Mouse (Mus musculus): ENCODE data around the gene Hdac4. TPM values are rescaled to one million over a fixed set of nuclear protein-coding genes. Genes with fewer than 3 reads are reported as not detected.

The Hdac4 gene
- polyA plus RNA-seq, 1 experiment = 18.1 TPM

GRCm38 (mm10) chr1:92057068-92057467, 138.4 kb downstream of the Hdac4 start:
- Histone ChIP-seq H3K27ac (ENCODE audit: control insufficient read depth, insufficient read depth, low read depth, low read length, poor library complexity) (no peak overlapping the region), H3K4me1 (ENCODE audit: control insufficient read depth, insufficient read depth, low read length) (peaks cover 10% of the 10 kb centered on the region), H3K4me3 (replicated peaks; ENCODE audit: control insufficient read depth, low read depth, low read length) (no peak overlapping the region)
- TF ChIP-seq POLR2A (IDR thresholded peaks at IDR 0.05; ENCODE audit: borderline replicate concordance, control insufficient read depth, low read depth, low read length) (no peak), CTCF (IDR thresholded peaks at IDR 0.05; ENCODE audit: control insufficient read depth, insufficient read depth, low read length) (no peak)
- WGBS = 80% methylated on average over 3 of the region's 3 CpGs

GRCm38 (mm10) chr1:92055149-92055548, 140.3 kb downstream of the Hdac4 start:
- Histone ChIP-seq H3K27ac (ENCODE audit: control insufficient read depth, insufficient read depth, low read depth, low read length, poor library complexity) (no peak overlapping the region), H3K4me1 (ENCODE audit: control insufficient read depth, insufficient read depth, low read length) (peaks cover 15% of the 10 kb centered on the region), H3K4me3 (replicated peaks; ENCODE audit: control insufficient read depth, low read depth, low read length) (no peak overlapping the region)
- TF ChIP-seq CTCF (IDR thresholded peaks at IDR 0.05; ENCODE audit: control insufficient read depth, insufficient read depth, low read length) (no peak), POLR2A (IDR thresholded peaks at IDR 0.05; ENCODE audit: borderline replicate concordance, control insufficient read depth, low read depth, low read length) (no peak)
- WGBS = 19% methylated on average over 2 of the region's 2 CpGs

- Histone ChIP-seq H3K4me1 (ENCODE audit: control insufficient read depth, insufficient read depth, low read length) (peaks cover 15% of the 10 kb centered on the region), H3K4me3 (replicated peaks; ENCODE audit: control insufficient read depth, low read depth, low read length) (no peak overlapping the region), H3K27ac (ENCODE audit: control insufficient read depth, insufficient read depth, low read depth, low read length, poor library complexity) (peak overlapping the region; percentile 76)
- 9% methylated on average over 4 of the region's 4 CpGs for WGBS
- TF ChIP-seq CTCF (IDR thresholded peaks at IDR 0.05; ENCODE audit: control insufficient read depth, insufficient read depth, low read length) (no peak), POLR2A (IDR thresholded peaks at IDR 0.05; ENCODE audit: borderline replicate concordance, control insufficient read depth, low read depth, low read length) (no peak)
These were observed 143.3 kb downstream of the Hdac4 start for GRCm38 (mm10) chr1:92052190-92052589.

- Histone ChIP-seq H3K4me1 (ENCODE audit: control insufficient read depth, insufficient read depth, low read length) (peaks cover 15% of the 10 kb centered on the region), H3K4me3 (replicated peaks; ENCODE audit: control insufficient read depth, low read depth, low read length) (no peak overlapping the region), H3K27ac (ENCODE audit: control insufficient read depth, insufficient read depth, low read depth, low read length, poor library complexity) (peak overlapping the region; percentile 76)
- no peak for TF ChIP-seq POLR2A (IDR thresholded peaks at IDR 0.05; ENCODE audit: borderline replicate concordance, control insufficient read depth, low read depth, low read length)
- TF ChIP-seq CTCF (IDR thresholded peaks at IDR 0.05; ENCODE audit: control insufficient read depth, insufficient read depth, low read length) = 0 out of 2 replicates have a peak, but pooled peaks have one; percentile 1
- WGBS = 65% methylated on average over 4 of the region's 4 CpGs
These were observed 143.9 kb downstream of the Hdac4 start for GRCm38 (mm10) chr1:92051489-92052062.

- H3K4me3 ChIP-seq (replicated peaks; ENCODE audit: control insufficient read depth, low read depth, low read length) = no peak overlapping the region
- TF ChIP-seq POLR2A (IDR thresholded peaks at IDR 0.05; ENCODE audit: borderline replicate concordance, control insufficient read depth, low read depth, low read length) = no peak
- no peak for TF ChIP-seq CTCF (IDR thresholded peaks at IDR 0.05; ENCODE audit: control insufficient read depth, insufficient read depth, low read length)
- H3K27ac ChIP-seq (ENCODE audit: control insufficient read depth, insufficient read depth, low read depth, low read length, poor library complexity) = peak overlapping the region; percentile 38; the same call in 1 of the 2 replicates
- peaks cover 15% of the 10 kb centered on the region for H3K4me1 ChIP-seq (ENCODE audit: control insufficient read depth, insufficient read depth, low read length)
These were observed 144.5 kb downstream of the Hdac4 start for GRCm38 (mm10) chr1:92050992-92051391.

- TF ChIP-seq CTCF (IDR thresholded peaks at IDR 0.05; ENCODE audit: control insufficient read depth, insufficient read depth, low read length) = no peak
- no peak for TF ChIP-seq POLR2A (IDR thresholded peaks at IDR 0.05; ENCODE audit: borderline replicate concordance, control insufficient read depth, low read depth, low read length)
- H3K4me1 ChIP-seq (ENCODE audit: control insufficient read depth, insufficient read depth, low read length) = peaks cover 15% of the 10 kb centered on the region
- 76% methylated on average over 3 of the region's 3 CpGs for WGBS
These were observed 144.9 kb downstream of the Hdac4 start for GRCm38 (mm10) chr1:92050566-92050965.

GRCm38 (mm10) chr1:92048415-92049354, 146.8 kb downstream of the Hdac4 start:
- Histone ChIP-seq H3K27ac (ENCODE audit: control insufficient read depth, insufficient read depth, low read depth, low read length, poor library complexity) (peak overlapping the region; percentile 93), H3K4me1 (ENCODE audit: control insufficient read depth, insufficient read depth, low read length) (peaks cover 13% of the 10 kb centered on the region), H3K4me3 (replicated peaks; ENCODE audit: control insufficient read depth, low read depth, low read length) (peak overlapping the region; percentile 36)
- TF ChIP-seq CTCF (IDR thresholded peaks at IDR 0.05; ENCODE audit: control insufficient read depth, insufficient read depth, low read length) (no peak), POLR2A (IDR thresholded peaks at IDR 0.05; ENCODE audit: borderline replicate concordance, control insufficient read depth, low read depth, low read length) (no peak)
- 26% methylated on average over 4 of the region's 4 CpGs for WGBS

More at GRCm38 (mm10) chr1:92050566-92050965, 144.9 kb downstream of the Hdac4 start:
- H3K4me3 ChIP-seq (replicated peaks; ENCODE audit: control insufficient read depth, low read depth, low read length) = no peak overlapping the region
- H3K27ac ChIP-seq (ENCODE audit: control insufficient read depth, insufficient read depth, low read depth, low read length, poor library complexity) = peak overlapping the region; percentile 38; the same call in 1 of the 2 replicates

- H3K27ac ChIP-seq (ENCODE audit: control insufficient read depth, insufficient read depth, low read depth, low read length, poor library complexity) = no peak overlapping the region
- peaks cover 2% of the 10 kb centered on the region; the same call in 1 of the 2 replicates for H3K4me1 ChIP-seq (ENCODE audit: control insufficient read depth, insufficient read depth, low read length)
- WGBS = 63% methylated on average over 1 of the region's 1 CpGs
- no peak overlapping the region for H3K4me3 ChIP-seq (replicated peaks; ENCODE audit: control insufficient read depth, low read depth, low read length)
- TF ChIP-seq CTCF (IDR thresholded peaks at IDR 0.05; ENCODE audit: control insufficient read depth, insufficient read depth, low read length) (no peak), POLR2A (IDR thresholded peaks at IDR 0.05; ENCODE audit: borderline replicate concordance, control insufficient read depth, low read depth, low read length) (no peak)
These were observed 149.8 kb downstream of the Hdac4 start for GRCm38 (mm10) chr1:92045671-92046070.

All from bone marrow, adult 2 months (tissue).